Mouse (Mus musculus): ENCODE results near the gene Zfp593. TPM values are rescaled to one million over a fixed set of nuclear protein-coding genes. Genes with fewer than 3 reads are reported as not detected.

The Zfp593 gene
- total RNA-seq, 2 experiments from 2014 or later = 10.2 to 11.4 TPM

DNA sequence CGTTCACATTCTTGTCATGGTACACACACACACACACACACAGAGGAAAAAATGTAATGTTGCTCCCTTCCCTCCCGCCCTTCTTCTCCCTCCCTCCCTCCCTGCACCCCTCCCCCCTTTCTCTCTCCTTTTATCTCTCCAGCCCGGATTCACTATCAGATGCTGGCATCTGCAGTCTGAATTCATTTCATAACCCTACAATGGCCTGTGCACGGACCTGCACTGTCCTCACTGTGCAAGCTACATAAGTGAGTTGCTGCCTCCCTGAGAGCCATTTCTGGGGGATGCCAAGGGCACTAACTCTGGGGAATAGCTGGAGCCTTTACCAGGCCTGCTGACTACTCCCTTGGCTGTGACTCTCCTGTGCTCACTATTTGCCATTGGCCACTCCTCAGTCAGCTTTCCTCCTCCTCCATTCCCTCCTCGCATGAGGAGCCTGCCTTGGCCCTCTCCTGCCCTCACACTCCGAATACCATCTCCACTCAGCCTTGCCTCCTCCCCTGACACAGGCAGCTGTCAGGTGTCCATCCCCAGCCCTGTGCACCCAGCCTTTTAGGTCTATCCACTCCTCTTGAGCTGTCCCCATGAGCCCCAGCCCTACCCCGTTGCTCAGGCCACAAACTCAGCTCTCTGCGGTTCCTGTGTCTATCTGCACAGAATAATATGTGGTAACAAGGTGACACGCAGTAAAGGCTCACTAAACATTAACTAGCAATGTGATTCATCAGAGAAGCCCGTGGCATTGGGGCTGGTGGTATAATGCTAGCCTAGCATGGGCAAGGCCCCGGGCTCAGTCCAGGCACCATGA lies 22.4 kb downstream of the Zfp593 start:
- DNase-seq = no peak

DNA sequence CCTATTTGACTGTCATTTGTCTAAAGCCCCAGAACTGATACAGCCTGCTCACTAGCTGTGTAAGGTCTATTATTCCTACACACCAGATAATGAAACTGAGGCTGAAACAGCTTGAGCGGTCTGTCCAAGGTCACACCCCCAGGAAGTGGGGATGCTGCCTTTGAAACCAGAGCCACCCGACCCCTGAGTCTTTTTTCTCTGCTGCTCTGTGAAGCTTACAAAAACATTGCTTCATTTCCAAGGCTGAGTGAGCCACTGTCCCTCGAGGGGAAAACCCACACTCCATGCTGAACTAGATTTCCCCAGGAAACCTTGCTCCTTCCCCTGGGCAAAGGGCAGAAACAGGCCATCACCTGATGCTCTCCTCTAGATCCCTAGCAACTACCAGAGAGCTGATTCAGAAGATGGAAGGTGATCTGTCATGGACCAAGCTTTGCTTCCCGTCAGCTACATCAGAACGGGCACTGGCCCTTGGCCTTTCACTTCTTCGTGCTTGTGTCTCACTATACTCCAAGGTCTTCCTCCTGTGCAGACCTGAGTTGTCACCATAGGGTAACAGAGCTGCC lies 38.8 kb downstream of the Zfp593 start:
- DNase-seq = no peak

DNA sequence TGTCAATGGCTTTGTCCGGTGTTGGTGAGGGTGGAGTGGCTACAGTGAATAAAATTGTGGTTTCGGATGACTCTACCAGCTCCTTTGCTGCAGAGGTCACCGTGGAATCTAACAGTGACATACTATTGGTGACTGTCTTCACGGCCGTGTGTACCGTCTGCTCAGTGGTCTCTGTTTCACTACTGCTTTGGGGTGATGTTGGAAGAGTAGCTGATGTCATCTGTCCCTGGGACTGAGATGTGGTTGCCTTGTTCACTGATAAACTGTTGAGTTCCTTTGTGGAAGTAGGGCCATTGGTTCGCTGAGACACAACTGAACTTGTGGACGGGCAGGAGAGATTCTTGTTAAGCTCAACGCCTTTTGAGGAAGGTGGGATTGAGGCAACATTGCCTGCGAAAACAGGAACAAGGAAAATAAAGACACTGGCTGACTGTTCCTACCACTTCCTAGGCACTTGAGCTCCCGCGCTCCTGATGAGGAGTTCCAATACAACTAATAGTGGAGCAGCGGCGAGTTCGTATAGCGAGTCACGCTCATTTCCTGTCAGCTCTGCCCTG lies 42.0 kb downstream of the Zfp593 start:
- DNase-seq = no peak

DNA sequence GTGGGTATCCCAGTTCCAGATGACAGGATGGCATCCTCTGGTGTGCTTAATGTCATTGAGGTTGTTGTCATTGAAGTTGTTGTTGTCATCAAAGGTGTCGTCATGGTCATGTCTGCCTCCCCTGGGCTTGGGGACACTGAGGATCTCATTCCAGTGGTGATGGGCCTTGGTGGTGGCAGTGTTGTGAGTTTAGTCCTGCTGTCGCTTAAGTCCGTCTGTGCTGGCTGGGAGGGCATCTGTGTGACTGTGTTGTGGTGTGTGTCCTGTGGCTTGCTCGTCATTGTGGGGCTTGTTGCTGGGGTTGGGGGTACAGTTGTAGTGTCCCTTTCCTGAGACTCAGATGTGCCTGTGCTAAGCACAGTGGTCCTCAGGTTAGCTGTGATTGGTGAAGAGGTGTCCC lies 42.5 kb downstream of the Zfp593 start, which contains the start of gene Gm7534:
Gene Gm7534, minus strand, starts transcription at position 101 of the 400 bp plus-strand sequence.
- DNase-seq = no peak

DNA sequence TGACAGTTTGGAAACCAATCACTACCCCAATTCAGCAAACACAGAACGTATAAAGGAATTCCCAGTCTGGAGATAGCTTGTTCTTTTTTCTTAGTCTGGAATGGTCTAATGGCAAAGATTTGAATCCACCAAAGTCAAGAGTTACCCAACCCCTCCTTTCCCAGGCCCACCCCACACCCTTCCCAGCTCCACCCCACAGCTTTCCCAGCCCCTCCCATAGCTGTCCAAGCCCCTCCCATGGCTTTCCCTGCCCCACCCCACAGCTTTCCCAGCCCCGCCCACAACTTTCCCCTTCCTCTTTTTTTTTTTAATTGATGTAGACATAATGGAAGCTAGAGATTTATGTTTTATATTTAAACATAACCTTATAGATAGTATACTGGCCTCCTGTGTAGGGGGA lies 46.0 kb downstream of the Zfp593 start:
- DNase-seq = no peak

Other genes starting within 250 kb of the Zfp593 start
- 10 to 100 TPM; 57.8 to 62.6 TPM for gene Dhdds, start 244.7 kb downstream of the Zfp593 start, total RNA-seq (2021)
- gene Lin28a, start 226.8 kb downstream of the Zfp593 start, total RNA-seq (2021) = not detected
- gene Zfp683, start 191.8 kb downstream of the Zfp593 start, total RNA-seq (2021) = not detected
- 1 to 10 TPM; 1.2 to 1.8 TPM for gene Crybg2, start 184.8 kb downstream of the Zfp593 start, total RNA-seq (2021)
- gene Cd52, start 150.5 kb downstream of the Zfp593 start, total RNA-seq (2021) = 1 to 10 TPM in 1 of 2 experiments, not detected in 1; 1.1 TPM
- 10 to 100 TPM; 32.8 to 34.7 TPM for gene Ubxn11, start 143.0 kb downstream of the Zfp593 start, total RNA-seq (2021)
- 100 to 1,000 TPM; 234 to 264 TPM for gene Sh3bgrl3, start 116.8 kb downstream of the Zfp593 start, total RNA-seq (2021)
- 10 to 100 TPM; 16.1 to 17.5 TPM for gene Cep85, start 58.5 kb downstream of the Zfp593 start, total RNA-seq (2021)
- not detected for gene Gm7534, start 42.6 kb downstream of the Zfp593 start, total RNA-seq (2021)
- gene Catsper4, start 18.2 kb downstream of the Zfp593 start, total RNA-seq (2021) = not detected
- gene Cnksr1, start 7.2 kb downstream of the Zfp593 start, total RNA-seq (2021) = under 1 TPM; 0.35 to 0.58 TPM
- not detected for gene E130218I03Rik, start 1.9 kb downstream of the Zfp593 start, total RNA-seq (2021)
- gene Gm30191, start 1.3 kb upstream of the Zfp593 start, total RNA-seq (2021) = not detected
- 1 to 10 TPM; 2.7 to 7.4 TPM for gene Grrp1, start 8.5 kb upstream of the Zfp593 start, total RNA-seq (2021)
- gene Pdik1l, start 42.3 kb upstream of the Zfp593 start, total RNA-seq (2021) = 10 to 100 TPM; 16.7 to 21.5 TPM
- not detected for gene Trim63, start 69.5 kb upstream of the Zfp593 start, total RNA-seq (2021)
- gene Slc30a2, start 97.6 kb upstream of the Zfp593 start, total RNA-seq (2021) = not detected
- gene Extl1, start 138.3 kb upstream of the Zfp593 start, total RNA-seq (2021) = 10 to 100 TPM; 41.8 to 45.5 TPM
- 1 to 10 TPM; 6.6 to 8.2 TPM for gene Pafah2, start 150.7 kb upstream of the Zfp593 start, total RNA-seq (2021)
- gene Stmn1, start 222.7 kb upstream of the Zfp593 start, total RNA-seq (2021) = 100 to 1,000 TPM; 338 to 365 TPM